Mouse (Mus musculus): ENCODE measurements around the gene Gja6. TPM values are rescaled to one million over a fixed set of nuclear protein-coding genes. Genes with fewer than 3 reads are reported as not detected.
A peak's percentile ranks its signal among the peaks of the same experiment; 100 is the strongest.

Gja6 gene
- 1.4 TPM in 1 of 2 replicates, not detected in the other for total RNA-seq (2015; ENCODE audit: low replicate concordance)
- not detected in 2 replicates for total RNA-seq (2017; ENCODE audit: low replicate concordance)

DNA sequence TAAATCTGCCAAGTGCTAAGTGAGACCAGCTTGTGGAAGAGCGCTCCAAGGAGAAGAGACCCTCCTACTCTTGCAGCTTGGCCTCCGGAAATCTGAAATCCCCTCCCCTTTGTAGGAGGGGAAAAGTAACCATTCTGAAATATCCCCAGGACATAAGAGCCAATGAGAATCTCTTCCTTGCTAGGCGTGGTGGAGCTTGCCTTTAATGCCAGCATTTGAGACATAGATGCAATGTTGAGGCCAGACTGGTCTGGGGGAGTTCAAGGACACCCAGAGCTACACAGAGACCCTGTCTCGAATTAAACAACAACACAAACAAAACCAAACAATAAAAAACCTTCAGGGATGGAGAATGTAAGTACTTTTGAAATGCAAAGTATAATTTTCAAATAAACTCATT is at the start of gene Gja6:
Gene Gja6, minus strand, starts transcription at position 101 of the 400 bp plus-strand sequence.
- ATAC-seq (replicated peaks; ENCODE audit: low FRiP score, poor library complexity, severe bottlenecking): no peak

DNA sequence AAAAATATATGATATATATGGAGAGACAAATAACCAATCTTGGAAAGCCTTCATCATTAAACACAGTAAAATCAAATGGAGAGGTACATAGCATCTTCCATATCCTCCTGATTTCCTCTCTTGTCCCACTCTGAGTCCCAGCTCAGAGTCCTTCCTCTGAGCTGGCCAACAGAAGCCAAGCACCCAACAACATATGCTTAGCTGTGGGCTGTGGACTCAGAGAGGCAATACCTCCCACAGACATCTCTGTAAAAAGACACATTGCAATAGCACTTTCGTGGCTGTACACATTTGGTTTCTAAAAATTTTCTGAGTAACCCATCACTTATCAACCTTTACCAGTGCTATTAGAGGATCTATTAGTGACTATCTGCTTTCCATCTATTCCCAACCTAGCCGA is 42.7 kb upstream of the Gja6 start:
- ATAC-seq (replicated peaks; ENCODE audit: low FRiP score, poor library complexity, severe bottlenecking): no peak

DNA sequence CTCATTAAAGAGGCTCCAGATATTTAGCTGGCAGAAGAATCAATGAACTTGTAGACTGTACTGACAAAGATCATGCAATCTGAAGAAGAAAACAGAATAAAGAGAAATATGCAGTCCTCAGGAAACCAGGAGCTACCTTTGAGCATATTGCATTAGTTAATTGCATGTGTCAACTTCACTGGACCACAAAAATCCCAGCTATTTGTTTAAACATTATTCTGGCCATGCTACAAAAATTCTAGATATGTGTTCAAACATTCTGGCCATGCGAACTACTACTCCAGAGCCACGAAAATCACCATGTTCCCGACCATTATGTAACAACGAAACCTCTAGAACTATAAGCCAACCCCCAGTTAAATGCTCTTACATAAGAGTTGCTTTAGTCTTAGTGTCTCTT is 37.9 kb upstream of the Gja6 start:
- ATAC-seq (replicated peaks; ENCODE audit: low FRiP score, poor library complexity, severe bottlenecking): no peak

DNA sequence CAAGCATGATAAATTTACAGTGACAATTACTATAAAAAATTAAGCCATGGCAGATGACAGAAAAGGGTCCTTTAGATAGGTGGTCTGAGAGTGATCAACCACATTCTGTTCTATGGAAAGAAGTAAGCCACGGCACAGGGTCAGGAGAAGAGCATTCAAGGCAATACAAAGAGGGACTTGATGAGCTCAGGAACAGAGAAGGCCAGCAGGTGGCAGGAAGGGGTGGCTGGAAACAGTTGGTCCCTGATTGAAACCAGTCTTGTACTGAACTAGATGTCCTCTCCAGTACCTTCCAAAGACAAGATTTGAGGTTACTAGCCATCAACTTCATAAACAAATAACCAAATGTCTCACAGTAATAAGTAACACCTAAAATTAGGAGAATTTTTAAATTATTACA is 28.7 kb upstream of the Gja6 start:
- no peak for ATAC-seq (replicated peaks; ENCODE audit: low FRiP score, poor library complexity, severe bottlenecking)

DNA sequence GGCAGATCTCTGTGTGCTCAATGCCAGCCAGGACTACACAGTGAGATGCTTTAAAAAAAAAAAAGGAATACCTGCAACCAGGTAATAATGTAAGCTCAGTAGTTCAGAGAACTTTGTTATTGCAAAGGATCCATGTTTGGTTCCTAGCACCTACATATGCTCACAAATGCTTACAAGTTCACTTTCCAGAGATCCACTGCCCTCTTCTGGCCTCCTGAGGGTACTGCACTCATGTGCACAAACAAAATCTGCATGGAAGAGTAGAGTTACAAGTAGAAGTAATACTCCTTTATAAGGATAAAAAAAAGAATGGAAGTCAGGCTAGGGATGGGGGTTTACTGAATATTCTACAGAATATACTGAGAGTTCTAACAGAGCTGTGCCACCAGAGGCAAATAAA is 23.8 kb upstream of the Gja6 start:
- no peak for ATAC-seq (replicated peaks; ENCODE audit: low FRiP score, poor library complexity, severe bottlenecking)

DNA sequence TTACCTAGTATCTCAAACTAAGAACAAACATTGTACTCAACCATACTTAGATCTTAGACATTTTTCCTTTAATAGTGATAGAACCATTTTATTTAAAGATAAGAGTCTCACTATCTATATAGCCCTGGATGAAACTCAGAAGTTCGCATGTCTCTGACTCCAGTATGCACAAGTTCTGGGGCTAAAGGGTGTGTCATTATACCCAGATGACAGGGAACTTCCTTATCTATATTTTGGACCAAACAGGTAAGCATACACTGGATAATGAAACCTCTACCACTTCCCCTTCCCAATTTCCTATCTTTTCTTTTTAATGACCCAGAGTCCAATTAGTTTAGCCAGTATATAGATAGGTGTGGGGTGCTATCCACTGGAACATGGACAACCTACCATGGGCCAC is 22.0 kb upstream of the Gja6 start:
- ATAC-seq (replicated peaks; ENCODE audit: low FRiP score, poor library complexity, severe bottlenecking): no peak

DNA sequence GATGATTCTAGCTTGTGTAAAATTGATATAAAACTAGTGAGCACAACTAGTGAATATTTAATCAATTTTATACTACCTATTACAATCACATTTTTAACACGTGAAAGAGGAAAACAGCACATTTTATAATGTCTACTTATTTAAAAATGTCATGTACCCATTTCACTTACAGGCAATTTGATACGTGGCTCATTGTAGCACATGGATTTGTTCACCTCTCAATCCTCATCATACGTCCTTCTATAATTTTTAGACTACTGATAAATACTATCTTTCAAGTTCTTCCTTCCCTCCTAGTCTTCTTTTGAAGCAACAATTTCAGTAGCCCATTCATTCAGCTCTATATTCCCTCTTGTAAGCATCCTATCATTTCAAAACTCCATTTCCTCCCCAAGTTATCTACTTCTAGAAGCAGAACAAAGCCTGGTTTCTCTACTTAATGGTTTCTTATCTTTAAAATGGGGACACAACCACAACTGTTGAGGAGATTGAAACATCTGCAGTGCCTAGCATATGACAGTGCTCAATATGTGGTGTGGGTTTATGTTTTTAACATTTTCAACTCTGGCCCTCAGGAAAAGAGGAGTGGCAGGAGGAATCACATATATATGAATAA is 12.3 kb upstream of the Gja6 start:
- ATAC-seq (replicated peaks; ENCODE audit: low FRiP score, poor library complexity, severe bottlenecking): no peak

DNA sequence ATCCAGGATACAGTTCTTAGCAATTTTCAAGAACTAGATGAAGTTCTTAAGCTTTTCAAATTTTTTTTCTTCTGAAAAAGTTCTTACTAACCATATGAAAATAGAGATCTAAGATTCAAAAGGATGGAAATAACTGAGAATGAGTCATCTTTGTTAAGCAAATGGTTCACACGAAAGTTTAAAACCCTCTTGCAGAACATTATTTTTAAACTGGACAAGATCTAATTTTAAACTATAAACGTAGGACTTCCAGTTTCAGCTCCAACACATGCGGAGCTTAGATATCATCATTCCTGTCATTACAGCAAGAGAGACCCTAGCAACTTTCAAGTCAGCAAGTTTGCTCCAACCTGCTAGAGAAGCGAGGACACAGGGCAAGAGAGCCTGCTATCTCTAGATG is 375 bp downstream of the Gja6 start:
- no peak for ATAC-seq (replicated peaks; ENCODE audit: low FRiP score, poor library complexity, severe bottlenecking)

DNA sequence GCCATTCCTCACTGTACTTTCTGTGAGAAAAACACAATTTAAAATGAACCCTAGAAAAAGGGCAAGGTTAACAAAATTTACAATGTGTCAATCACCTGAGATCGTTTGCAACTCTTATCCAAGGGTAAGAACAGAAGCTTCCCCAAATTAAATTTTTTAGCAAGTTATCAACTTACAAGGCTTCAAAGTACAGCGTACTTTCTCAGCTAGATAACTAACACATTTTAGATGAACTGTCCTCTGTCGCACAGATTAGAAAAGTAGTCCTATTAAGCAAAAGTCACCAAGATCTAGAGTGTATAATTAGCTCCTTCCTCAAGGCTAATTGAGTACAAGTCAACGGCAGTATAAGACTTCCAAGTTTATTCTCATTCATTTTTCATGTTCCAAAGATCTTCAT is 939 bp downstream of the Gja6 start:
- ATAC-seq (replicated peaks; ENCODE audit: low FRiP score, poor library complexity, severe bottlenecking): no peak

DNA sequence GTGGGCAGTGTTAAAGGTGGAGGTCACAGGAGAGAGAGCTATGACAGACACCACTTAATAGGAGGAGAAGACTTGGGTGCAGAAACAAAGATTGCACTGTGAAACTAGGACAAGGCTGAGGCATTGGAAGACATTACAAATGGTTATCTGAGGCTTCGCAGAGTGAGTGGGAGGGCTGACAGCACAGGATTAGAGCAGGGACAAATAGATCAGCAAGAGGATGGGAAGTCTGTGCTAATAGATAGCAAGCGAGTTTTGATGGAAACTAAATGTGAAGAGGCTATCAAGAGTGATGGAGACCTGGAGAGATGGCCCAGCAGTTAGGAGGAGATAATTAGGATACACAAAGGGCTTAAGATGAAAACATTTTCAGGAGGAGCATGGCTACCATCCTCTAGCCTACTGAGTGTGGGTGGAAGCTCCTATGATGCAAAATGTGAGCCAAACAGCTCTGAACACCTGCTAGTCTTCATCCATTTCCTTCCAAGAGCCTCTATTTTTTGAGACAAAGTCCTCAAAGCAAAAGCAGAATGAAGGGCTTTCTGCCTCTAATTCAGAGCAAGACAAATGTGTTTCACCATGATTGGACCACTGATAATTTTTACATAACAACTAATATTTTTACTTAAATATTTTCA is 1.7 kb downstream of the Gja6 start:
- ATAC-seq (replicated peaks; ENCODE audit: low FRiP score, poor library complexity, severe bottlenecking): peak; percentile 89

DNA sequence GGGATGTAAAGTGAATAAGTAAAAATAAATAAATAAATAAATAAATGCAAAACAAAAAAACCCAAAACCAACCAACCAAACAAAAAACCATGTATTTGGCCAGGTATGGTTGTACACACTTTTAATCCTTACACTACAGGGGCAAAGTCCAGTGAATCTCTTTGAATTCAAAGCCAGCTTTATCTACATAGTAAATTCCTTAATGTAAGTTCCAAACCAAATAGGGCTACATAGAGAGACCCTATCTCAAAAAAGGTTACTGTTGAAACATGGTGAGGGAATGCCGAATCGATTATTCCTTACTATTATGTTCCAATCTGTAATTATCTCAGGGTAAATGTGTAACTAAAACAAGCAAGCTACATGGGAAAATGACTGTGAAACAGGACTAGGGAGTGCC is 5.7 kb downstream of the Gja6 start:
- ATAC-seq (replicated peaks; ENCODE audit: low FRiP score, poor library complexity, severe bottlenecking): no peak

DNA sequence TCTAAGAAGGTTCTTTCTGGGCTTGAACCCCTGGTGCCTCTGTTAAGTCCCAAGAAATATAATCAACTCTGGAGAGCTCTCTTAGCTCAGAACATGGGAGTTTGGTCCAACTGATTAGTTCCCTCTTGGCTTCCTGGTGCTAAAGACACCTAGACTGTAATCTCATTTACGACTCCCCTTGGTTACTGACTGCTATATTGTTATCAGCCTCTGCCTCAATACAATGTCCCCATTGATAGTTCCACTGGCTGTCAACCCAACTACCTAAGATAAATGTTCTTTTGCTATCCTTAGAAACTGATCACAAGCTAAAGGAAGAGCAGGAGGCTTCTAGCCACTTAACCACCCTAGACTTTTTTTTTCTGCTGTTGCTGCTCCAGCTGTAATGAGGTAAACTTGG is 14.8 kb downstream of the Gja6 start:
- no peak for ATAC-seq (replicated peaks; ENCODE audit: low FRiP score, poor library complexity, severe bottlenecking)

DNA sequence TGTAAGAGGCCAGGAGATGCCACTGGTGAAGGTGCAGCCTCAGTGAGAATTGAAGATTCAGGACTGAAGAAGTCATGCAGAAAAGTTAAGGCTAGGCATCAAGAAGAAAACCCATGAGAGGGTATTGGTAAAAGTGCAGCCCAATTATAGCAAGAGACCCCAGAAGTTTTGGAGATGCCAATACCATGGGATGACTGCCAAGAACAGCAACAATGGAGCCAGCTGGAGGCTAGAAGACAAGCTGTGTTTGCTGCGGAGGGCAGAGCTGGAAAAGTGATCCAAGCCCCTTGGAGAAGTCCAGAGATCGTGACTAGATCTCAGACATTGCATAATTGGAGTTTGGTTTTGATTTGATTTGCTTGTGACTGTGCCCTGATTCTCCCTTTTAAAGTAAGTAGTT is 20.6 kb downstream of the Gja6 start:
- no peak for ATAC-seq (replicated peaks; ENCODE audit: low FRiP score, poor library complexity, severe bottlenecking)

DNA sequence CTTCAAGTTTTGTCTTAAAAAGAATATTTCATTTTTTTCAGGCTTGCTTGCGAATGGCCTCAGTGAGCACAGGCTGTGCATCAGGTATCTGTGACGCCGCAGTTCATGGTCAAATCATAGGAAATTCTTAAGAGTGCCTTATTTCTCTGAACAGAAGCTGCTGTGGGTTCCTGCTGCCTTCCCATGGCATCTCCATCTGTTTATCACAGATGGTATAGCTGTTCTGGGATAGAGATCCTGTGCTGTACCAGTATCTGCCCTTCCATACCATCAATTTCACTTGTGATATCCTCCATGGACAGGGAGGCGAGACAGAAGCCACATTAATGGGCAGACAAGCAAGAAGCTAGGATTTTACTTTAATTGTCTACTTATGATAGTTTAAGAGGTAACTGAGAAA is 40.3 kb downstream of the Gja6 start:
- no peak for ATAC-seq (replicated peaks; ENCODE audit: low FRiP score, poor library complexity, severe bottlenecking)

DNA sequence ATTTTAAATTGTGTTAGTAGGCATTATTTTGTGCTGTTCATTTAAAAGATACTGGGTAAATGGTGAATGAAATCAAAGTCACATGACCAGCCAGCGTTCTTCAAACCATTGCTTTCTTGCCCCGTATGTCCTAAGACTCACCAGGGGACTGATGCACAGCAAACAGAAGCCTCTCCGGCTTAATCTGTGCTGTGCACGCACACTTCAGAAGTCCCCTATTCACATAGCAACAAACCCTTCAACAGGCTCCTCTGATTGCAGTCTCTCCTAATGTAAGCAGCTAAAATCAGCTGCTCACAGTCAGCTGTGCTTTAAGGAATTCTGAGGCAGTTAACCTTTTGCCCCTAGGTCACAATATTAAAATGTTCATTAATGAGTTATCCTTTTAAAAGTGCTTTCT is 41.8 kb downstream of the Gja6 start:
- no peak for ATAC-seq (replicated peaks; ENCODE audit: low FRiP score, poor library complexity, severe bottlenecking)

DNA sequence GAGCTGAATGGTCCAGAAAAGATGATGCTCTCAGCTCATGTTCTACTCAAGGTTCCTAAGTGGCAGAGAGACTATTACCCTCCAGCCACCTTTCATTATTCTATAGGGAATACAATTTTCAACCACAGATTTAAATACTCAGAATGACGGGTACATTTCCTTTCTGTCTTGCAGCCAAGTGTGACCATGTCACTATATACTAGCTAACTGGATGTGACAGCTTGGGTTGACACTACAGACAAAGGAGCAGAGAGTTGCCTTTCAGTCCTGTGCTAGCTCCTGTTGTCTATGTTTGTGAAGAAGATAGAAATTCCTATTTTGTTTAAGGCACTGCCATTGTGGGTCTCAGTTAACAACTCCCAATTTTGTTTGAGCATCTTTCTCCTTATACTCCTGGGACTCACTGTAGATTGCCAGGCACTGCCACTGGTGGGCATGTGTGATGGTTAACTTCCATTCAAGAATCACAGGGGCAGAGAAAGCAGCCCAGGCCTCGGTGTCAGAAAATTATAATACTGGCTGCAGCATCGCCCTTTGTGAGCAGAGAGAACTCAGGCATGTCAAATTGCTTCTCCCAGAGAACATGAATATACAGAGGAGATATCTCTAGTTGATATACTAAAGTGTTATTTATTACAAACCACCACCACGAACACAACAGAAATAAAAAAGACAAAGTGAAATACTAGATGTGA is 43.0 kb downstream of the Gja6 start:
- ATAC-seq (replicated peaks; ENCODE audit: low FRiP score, poor library complexity, severe bottlenecking): no peak

Other genes with a start within 250 kb of the Gja6 start
- not detected in 2 replicates for gene Ppef1, start 171.3 kb downstream of the Gja6 start, total RNA-seq (2015; ENCODE audit: low replicate concordance)
- not detected in 2 replicates for gene Ppef1, start 171.3 kb downstream of the Gja6 start, total RNA-seq (2017; ENCODE audit: low replicate concordance)
- gene Rs1, start 139.0 kb downstream of the Gja6 start, total RNA-seq (2015; ENCODE audit: low replicate concordance): not detected in 2 replicates
- not detected in 2 replicates for gene Rs1, start 139.0 kb downstream of the Gja6 start, total RNA-seq (2017; ENCODE audit: low replicate concordance)
- gene Cdkl5, start 87.7 kb upstream of the Gja6 start, total RNA-seq (2015; ENCODE audit: low replicate concordance): 0.84 TPM in 1 of 2 replicates, not detected in the other
- gene Cdkl5, start 87.7 kb upstream of the Gja6 start, total RNA-seq (2017; ENCODE audit: low replicate concordance): 0.13 TPM in 1 of 2 replicates, not detected in the other
- gene Scml2, start 210.1 kb upstream of the Gja6 start, total RNA-seq (2015; ENCODE audit: low replicate concordance): 1.4 and 5.9 TPM in 2 replicates
- gene Scml2, start 210.1 kb upstream of the Gja6 start, total RNA-seq (2017; ENCODE audit: low replicate concordance): 0.68 and 3.9 TPM in 2 replicates